Mouse (Mus musculus): ENCODE data around the gene Apex2.

GRCm38 (mm10) chrX:150588023-150588764 lies 1.5 kb downstream of the Apex2 start, which contains the start of gene Pfkfb1:
- no peak for TF ChIP-seq CTCF (IDR thresholded peaks at IDR 0.05; ENCODE audit: insufficient read depth, low read depth, low read length)
- peak; percentile 20; the same call in 1 of the 2 replicates for TF ChIP-seq POLR2A (IDR thresholded peaks at IDR 0.05; ENCODE audit: insufficient read depth, low read depth, low read length)

Measured in olfactory bulb, adult 2 months (tissue).